Mouse (Mus musculus) ES-Bruce4 (cell line): ENCODE measurements around the gene Rfpl4b.
"Not testable (repeated sequence)": the region's sequence is repeated elsewhere in the genome, so short reads cannot be mapped to it uniquely, and the experiment has no call there.

Source experiments
- CTCF ChIP-seq: IDR thresholded peaks from one replicate; pipeline ENCODE4 v1.8.1; 2011; ENCODE audit warnings: low read depth, low read length
- POLR2A ChIP-seq: IDR thresholded peaks from one replicate; pipeline ENCODE4 v1.8.1; 2011; ENCODE audit warnings: low read length; ENCODE audit not compliant: insufficient read depth

DNA sequence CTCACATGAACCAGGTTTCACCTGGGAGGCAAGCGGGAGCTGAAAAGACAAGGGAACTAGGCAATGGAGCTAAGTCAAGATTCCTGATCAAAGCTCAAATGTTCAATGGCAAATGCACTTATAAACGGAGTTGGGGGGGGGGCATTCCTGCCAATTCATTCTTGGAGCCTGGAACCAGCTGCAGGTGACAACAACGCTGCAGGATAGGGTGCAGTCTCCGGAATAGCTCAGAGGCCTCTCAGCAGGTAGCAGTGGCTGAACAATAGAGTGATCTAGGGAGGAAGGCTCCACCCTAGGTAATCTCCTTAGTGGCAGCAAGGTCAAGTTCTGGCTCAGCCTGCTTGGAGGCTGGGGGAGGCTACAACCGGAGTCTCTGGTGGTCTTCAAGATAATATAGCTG, 28.4 kb upstream of the Rfpl4b start:
- TF ChIP-seq CTCF, POLR2A: not testable (repeated sequence)
